Mouse (Mus musculus): ENCODE results near the gene Rps13.

- TF ChIP-seq CTCF (IDR thresholded peaks at IDR 0.05; ENCODE audit: control insufficient read depth, insufficient read depth, insufficient read length) (no peak), MAX (IDR thresholded peaks at IDR 0.05) (no peak), USF1 (IDR thresholded peaks at IDR 0.05; ENCODE audit: low read depth) (no peak), CEBPB (IDR thresholded peaks at IDR 0.05; ENCODE audit: low read depth) (no peak)
Measured at GRCm38 (mm10) chr7:116285216-116285615, 48.8 kb downstream of the Rps13 start.

Measured in C2C12 (cell line).